Mouse (Mus musculus) midbrain, embryonic 12.5 days (tissue): Measurements from ENCODE around the gene BC051019. TPM values are rescaled to one million over a fixed set of nuclear protein-coding genes. Genes with fewer than 3 reads are reported as not detected.

Experiments used
- ATAC-seq: fragments of 200-750 bp; cut with Nextera tagmentation; 2 replicates; pipeline ENCODE4 v1.8.0; 2017; ENCODE audit warnings: low read depth, moderate TSS enrichment, moderate library complexity; ENCODE audit not compliant: low FRiP score
- H3K27ac ChIP-seq: fragments of 300-500 bp; sonication (generic); replicated peaks from 2 replicates; pipeline ENCODE4 v1.5.1; 2016; ENCODE audit warnings: mild to moderate bottlenecking
- H3K27me3 ChIP-seq: fragments of 300-500 bp; sonication (generic); 2 replicates; pipeline ENCODE4 v1.6.1; 2016; ENCODE audit warnings: mild to moderate bottlenecking
- H3K36me3 ChIP-seq: fragments of 300-500 bp; sonication (generic); 2 replicates; pipeline ENCODE4 v1.6.1; 2016
- H3K4me1 ChIP-seq: fragments of 300-500 bp; sonication (generic); 2 replicates; pipeline ENCODE4 v1.6.1; 2016
- H3K4me2 ChIP-seq: fragments of 300-500 bp; sonication (generic); replicated peaks from 2 replicates; pipeline ENCODE4 v1.6.1; 2016; ENCODE audit warnings: mild to moderate bottlenecking, moderate library complexity
- H3K4me3 ChIP-seq: fragments of 300-500 bp; sonication (generic); 2 replicates; pipeline ENCODE4 v1.5.1; 2016; ENCODE audit warnings: mild to moderate bottlenecking
- H3K9ac ChIP-seq: fragments of 300-500 bp; sonication (generic); replicated peaks from 2 replicates; pipeline ENCODE4 v1.6.1; 2016; ENCODE audit warnings: mild to moderate bottlenecking, moderate library complexity
- H3K9me3 ChIP-seq: fragments of 300-500 bp; sonication (generic); 2 replicates; pipeline ENCODE4 v1.6.1; 2016; ENCODE audit warnings: mild to moderate bottlenecking
- WGBS: fragments of 180-500 bp; shearing (Covaris S2); methylation state at CpG from one replicate; pipeline ENCODE4 v1.1.7; 2016; 5-methylcytosine and 5-hydroxymethylcytosine counted together
- polyA plus RNA-seq: library from polyadenylated mRNA; unstranded; fragments of >200 nt; fragmentation: Nextera tagmentation; extraction: Ambion mirVana; gene quantifications from 2 replicates; pipeline ENCODE4 v1.2.1, GENCODE M21; 2016

The BC051019 gene
- polyA plus RNA-seq, 1 experiment from 2014 or later = not detected

- Histone ChIP-seq H3K27ac (no peak overlapping the region), H3K9me3 (no peaks in the 10 kb centered on the region), H3K9ac (no peak overlapping the region), H3K4me1 (no peaks in the 10 kb centered on the region), H3K36me3 (peaks cover 50% of the 10 kb centered on the region), H3K4me2 (no peak overlapping the region), H3K27me3 (no peaks in the 10 kb centered on the region), H3K4me3 (no peak overlapping the region)
- ATAC-seq = no peak
- WGBS = 89% methylated on average over 1 of the region's 1 CpGs
Measured at GRCm38 (mm10) chr7:109741060-109741459, 17.4 kb upstream of the BC051019 start.

GRCm38 (mm10) chr7:109739822-109740370 is 16.2 kb upstream of the BC051019 start:
- Histone ChIP-seq H3K36me3 (peaks cover 52% of the 10 kb centered on the region), H3K9ac (no peak overlapping the region), H3K9me3 (no peaks in the 10 kb centered on the region), H3K4me3 (no peak overlapping the region), H3K4me1 (no peaks in the 10 kb centered on the region), H3K27ac (no peak overlapping the region), H3K27me3 (no peaks in the 10 kb centered on the region), H3K4me2 (no peak overlapping the region)
- ATAC-seq = no peak
- 92% methylated on average over 5 of the region's 5 CpGs for WGBS

- H3K4me3 ChIP-seq = no peak overlapping the region
Measured at GRCm38 (mm10) chr7:109734806-109735205, 11.2 kb upstream of the BC051019 start.

GRCm38 (mm10) chr7:109731626-109732025 is 8.0 kb upstream of the BC051019 start, which contains the start of gene Ascl3:
Ascl3 (minus strand) TSS chr7:109731726.
- Histone ChIP-seq H3K4me3 (no peak within 1 kb of the TSS), H3K36me3 (peaks cover 14% of the 10 kb centered on the region), H3K9me3 (no peaks in the 10 kb centered on the region), H3K27me3 (no peaks in the 10 kb centered on the region), H3K4me2 (no peak within 1 kb of the TSS), H3K4me1 (no peaks in the 10 kb centered on the region), H3K27ac (no peak within 1 kb of the TSS), H3K9ac (no peak within 1 kb of the TSS)
- WGBS = 89% methylated on average over 5 of the region's 5 CpGs
- ATAC-seq = no peak

More at GRCm38 (mm10) chr7:109734806-109735205, 11.2 kb upstream of the BC051019 start:
- Histone ChIP-seq H3K9me3 (no peaks in the 10 kb centered on the region), H3K27ac (no peak overlapping the region), H3K9ac (no peak overlapping the region), H3K4me2 (no peak overlapping the region), H3K36me3 (peaks cover 25% of the 10 kb centered on the region), H3K27me3 (no peaks in the 10 kb centered on the region), H3K4me1 (no peaks in the 10 kb centered on the region)
- no peak for ATAC-seq
- WGBS = 94% methylated on average over 4 of the region's 4 CpGs

GRCm38 (mm10) chr7:109723114-109723513 is 536 bp downstream of the BC051019 start:
- 0 out of 2 replicates have a peak, but pooled peaks cover 3% of the 10 kb centered on the region for H3K9me3 ChIP-seq
- H3K9ac ChIP-seq = no peak overlapping the region
- no peak overlapping the region for H3K4me2 ChIP-seq
- H3K27me3 ChIP-seq = no peaks in the 10 kb centered on the region
- H3K4me3 ChIP-seq = no peak overlapping the region
- H3K36me3 ChIP-seq = no peaks in the 10 kb centered on the region
- no peak overlapping the region for H3K27ac ChIP-seq
- WGBS = 89% methylated on average over 8 of the region's 8 CpGs
- no peaks in the 10 kb centered on the region for H3K4me1 ChIP-seq
- no peak for ATAC-seq

- Histone ChIP-seq H3K9ac (no peak overlapping the region), H3K4me1 (no peaks in the 10 kb centered on the region), H3K36me3 (no peaks in the 10 kb centered on the region), H3K4me3 (no peak overlapping the region), H3K27me3 (no peaks in the 10 kb centered on the region), H3K9me3 (0 out of 2 replicates have a peak, but pooled peaks cover 3% of the 10 kb centered on the region), H3K4me2 (no peak overlapping the region), H3K27ac (no peak overlapping the region)
- 97% methylated on average over 2 of the region's 2 CpGs for WGBS
- no peak for ATAC-seq
Measured at GRCm38 (mm10) chr7:109722618-109723017, 1.0 kb downstream of the BC051019 start.

- WGBS = 73% methylated on average over 9 of the region's 9 CpGs
- Histone ChIP-seq H3K27me3 (no peaks in the 10 kb centered on the region), H3K4me1 (no peaks in the 10 kb centered on the region), H3K36me3 (no peaks in the 10 kb centered on the region), H3K4me3 (no peak overlapping the region), H3K4me2 (no peak overlapping the region), H3K9me3 (0 out of 2 replicates have a peak, but pooled peaks cover 3% of the 10 kb centered on the region), H3K27ac (no peak overlapping the region), H3K9ac (no peak overlapping the region)
- no peak for ATAC-seq
Measured at GRCm38 (mm10) chr7:109719286-109719685, 4.4 kb downstream of the BC051019 start.

- no peak overlapping the region for H3K27ac ChIP-seq
- H3K4me2 ChIP-seq = no peak overlapping the region
- H3K9me3 ChIP-seq = no peaks in the 10 kb centered on the region
- no peaks in the 10 kb centered on the region for H3K4me1 ChIP-seq
- H3K27me3 ChIP-seq = no peaks in the 10 kb centered on the region
- 88% methylated on average over 2 of the region's 2 CpGs for WGBS
- peaks cover 30% of the 10 kb centered on the region for H3K36me3 ChIP-seq
- no peak overlapping the region for H3K4me3 ChIP-seq
- no peak for ATAC-seq
- no peak overlapping the region for H3K9ac ChIP-seq
Measured at GRCm38 (mm10) chr7:109713434-109713982, 10.1 kb downstream of the BC051019 start.

- Histone ChIP-seq H3K4me1 (no peaks in the 10 kb centered on the region), H3K27me3 (no peaks in the 10 kb centered on the region), H3K4me3 (no peak overlapping the region), H3K36me3 (peaks cover 35% of the 10 kb centered on the region), H3K9me3 (no peaks in the 10 kb centered on the region), H3K27ac (no peak overlapping the region), H3K4me2 (no peak overlapping the region), H3K9ac (no peak overlapping the region)
- ATAC-seq = no peak
- WGBS = 92% methylated on average over 7 of the region's 7 CpGs
Measured at GRCm38 (mm10) chr7:109712198-109712597, 11.5 kb downstream of the BC051019 start.

- 82% methylated on average over 1 of the region's 1 CpGs for WGBS
- Histone ChIP-seq H3K27ac (no peak overlapping the region), H3K27me3 (no peaks in the 10 kb centered on the region), H3K4me2 (no peak overlapping the region), H3K4me3 (no peak overlapping the region), H3K36me3 (peaks cover 35% of the 10 kb centered on the region), H3K9ac (no peak overlapping the region), H3K9me3 (no peaks in the 10 kb centered on the region), H3K4me1 (no peaks in the 10 kb centered on the region)
- ATAC-seq = no peak
Measured at GRCm38 (mm10) chr7:109710069-109710468, 13.6 kb downstream of the BC051019 start.

GRCm38 (mm10) chr7:109708961-109709382 is 14.7 kb downstream of the BC051019 start:
- Histone ChIP-seq H3K27me3 (no peaks in the 10 kb centered on the region), H3K9me3 (no peaks in the 10 kb centered on the region), H3K4me1 (0 out of 2 replicates have a peak, but pooled peaks cover 3% of the 10 kb centered on the region), H3K4me2 (no peak overlapping the region), H3K27ac (no peak overlapping the region), H3K4me3 (no peak overlapping the region), H3K9ac (no peak overlapping the region), H3K36me3 (peaks cover 35% of the 10 kb centered on the region)
- WGBS = 84% methylated on average over 3 of the region's 3 CpGs
- no peak for ATAC-seq

GRCm38 (mm10) chr7:109707023-109707785 is 16.4 kb downstream of the BC051019 start:
- 0 out of 2 replicates have a peak, but pooled peaks cover 4% of the 10 kb centered on the region for H3K4me1 ChIP-seq
- peaks cover 31% of the 10 kb centered on the region for H3K36me3 ChIP-seq
- H3K27me3 ChIP-seq = peaks cover 8% of the 10 kb centered on the region
- H3K4me3 ChIP-seq = no peak overlapping the region
- no peak for ATAC-seq
- H3K9me3 ChIP-seq = no peaks in the 10 kb centered on the region
- no peak overlapping the region for H3K4me2 ChIP-seq
- H3K9ac ChIP-seq = no peak overlapping the region
- H3K27ac ChIP-seq = no peak overlapping the region
- 62% methylated on average over 4 of the region's 4 CpGs for WGBS
